Mouse (Mus musculus): Measurements from ENCODE around the gene Ryk. TPM values are rescaled to one million over a fixed set of nuclear protein-coding genes. Genes with fewer than 3 reads are reported as not detected.
A peak's percentile ranks its signal among the peaks of the same experiment; 100 is the strongest.

The Ryk gene
- total RNA-seq, 2 experiments from 2014 or later = 29.2 to 30.1 TPM

DNA sequence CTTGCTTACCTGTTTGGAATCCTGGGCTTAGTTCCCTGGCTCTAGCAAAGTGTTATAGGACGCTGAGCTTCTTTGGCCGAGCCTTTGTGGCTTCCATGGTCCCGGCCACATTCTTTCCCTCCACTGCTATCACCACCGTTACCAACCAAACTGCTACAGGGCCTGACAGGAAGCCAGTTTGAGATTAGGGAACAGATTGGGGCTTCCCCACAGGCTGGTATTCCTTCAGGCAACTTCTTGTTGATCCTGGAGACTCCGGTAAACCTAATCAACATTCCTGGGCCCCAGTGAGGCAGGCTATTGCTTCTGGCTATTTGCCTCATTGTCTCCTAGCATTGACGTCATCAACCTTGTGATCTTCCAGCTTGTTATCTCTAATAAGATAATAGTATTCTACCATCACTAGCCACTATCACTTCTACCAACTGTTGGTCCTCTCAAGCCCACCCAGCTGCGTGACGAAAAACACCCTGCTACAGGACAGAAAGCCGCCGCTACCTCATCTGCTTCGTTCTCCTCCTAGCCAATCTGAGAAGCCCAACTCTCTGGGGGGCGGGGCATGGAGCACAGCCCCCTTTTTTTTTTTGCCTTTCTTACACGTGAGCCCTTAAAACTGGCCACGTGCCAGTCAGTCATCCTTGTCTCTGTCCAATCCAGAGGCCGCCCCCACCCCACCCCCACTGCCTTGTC, 90.1 kb downstream of the Ryk start:
- intact Hi-C loops (cut with DNase I) = no loop called here
- DNase-seq (ENCODE audit: extremely low spot score in 1 of 2, low spot score in 2 of 2) = peak in 1 of 2 experiments; percentile 33

GRCm38 (mm10) chr9:102926137-102926536, 91.4 kb downstream of the Ryk start:
- intact Hi-C loops (cut with DNase I) = no loop called here
- DNase-seq (ENCODE audit: extremely low spot score in 1 of 2, low spot score in 2 of 2) = no peak

GRCm38 (mm10) chr9:102929776-102930175, 95.1 kb downstream of the Ryk start:
- no peak for DNase-seq (ENCODE audit: extremely low spot score in 1 of 2, low spot score in 2 of 2)
- intact Hi-C loops (cut with DNase I) = no loop called here

GRCm38 (mm10) chr9:102933925-102934721, 99.4 kb downstream of the Ryk start:
- DNase-seq (ENCODE audit: extremely low spot score in 1 of 2, low spot score in 2 of 2) = no peak
- intact Hi-C loops (cut with DNase I) = no loop called here

GRCm38 (mm10) chr9:102942221-102942620, 107.5 kb downstream of the Ryk start:
- intact Hi-C loops (cut with DNase I) = no loop called here
- DNase-seq (ENCODE audit: extremely low spot score in 1 of 2, low spot score in 2 of 2) = no peak

DNA sequence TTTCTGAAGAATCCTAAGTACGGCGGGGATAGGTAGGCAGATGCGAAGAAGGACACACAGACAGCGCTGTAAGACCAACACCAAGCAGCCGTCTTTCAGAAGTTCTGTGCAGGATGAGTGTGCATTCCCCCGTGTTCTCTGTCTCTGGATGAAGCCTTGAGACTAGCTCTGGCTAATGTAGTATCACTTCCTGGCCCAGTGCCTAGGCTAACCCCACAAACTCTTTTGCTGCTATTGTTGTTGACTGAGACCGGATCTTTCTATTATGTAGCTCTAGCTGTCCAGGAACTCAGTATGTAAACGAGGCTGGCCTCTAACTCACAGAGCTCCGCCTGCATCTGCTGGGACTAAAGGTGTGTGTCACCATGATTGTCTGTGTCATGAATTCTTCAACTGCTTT, 110.2 kb downstream of the Ryk start:
- intact Hi-C loops (cut with DNase I) = no loop called here
- no peak for DNase-seq (ENCODE audit: extremely low spot score in 1 of 2, low spot score in 2 of 2)

GRCm38 (mm10) chr9:102946469-102947015, 111.8 kb downstream of the Ryk start:
- DNase-seq (ENCODE audit: extremely low spot score in 1 of 2, low spot score in 2 of 2) = no peak
- intact Hi-C loops (cut with DNase I) = no loop called here

DNA sequence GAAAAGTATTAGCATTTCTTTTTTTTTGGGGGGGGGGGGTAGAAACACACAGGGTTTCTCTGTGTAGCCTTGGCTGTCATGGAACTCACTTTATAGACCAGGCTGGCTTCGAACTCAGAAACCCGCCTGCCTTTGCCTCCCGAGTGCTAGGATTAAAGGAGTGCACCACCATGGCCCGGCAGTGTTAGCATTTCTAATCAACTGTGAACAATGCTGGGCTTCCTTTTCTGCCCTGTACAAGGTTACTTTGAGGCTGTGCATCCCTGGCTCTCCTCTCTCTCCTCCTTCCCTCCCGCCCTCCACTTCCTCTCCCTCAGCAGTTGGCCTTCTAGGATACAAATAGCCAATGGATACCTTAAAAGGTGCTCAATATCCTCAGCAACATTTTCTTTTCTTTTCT, 114.0 kb downstream of the Ryk start:
- intact Hi-C loops (cut with DNase I) = no loop called here
- DNase-seq (ENCODE audit: extremely low spot score in 1 of 2, low spot score in 2 of 2) = no peak

- intact Hi-C loops (cut with DNase I) = no loop called here
- no peak for DNase-seq (ENCODE audit: extremely low spot score in 1 of 2, low spot score in 2 of 2)
Measured at GRCm38 (mm10) chr9:102951091-102951994, 116.6 kb downstream of the Ryk start.

GRCm38 (mm10) chr9:102955866-102956265, 121.1 kb downstream of the Ryk start:
- intact Hi-C loops (cut with DNase I) = no loop called here
- DNase-seq (ENCODE audit: extremely low spot score in 1 of 2, low spot score in 2 of 2) = no peak

Other genes with a start within 250 kb of the Ryk start
- gene Anapc13, start 208.6 kb upstream of the Ryk start, total RNA-seq (2021) = 10 to 100 TPM; 95.2 to 96.2 TPM
- 10 to 100 TPM; 26.8 to 28.7 TPM for gene Cep63, start 208.4 kb upstream of the Ryk start, total RNA-seq (2021)
- 10 to 100 TPM; 15.2 to 16.5 TPM for gene Amotl2, start 118.2 kb upstream of the Ryk start, total RNA-seq (2021)
- 1 to 10 TPM; 1.9 to 3.2 TPM for gene Slco2a1, start 153.8 kb downstream of the Ryk start, total RNA-seq (2021)

Data from left cerebral cortex, postnatal 10 days (tissue).